Mouse (Mus musculus): ENCODE data around the gene Adamts7.

GRCm38 (mm10) chr9:90128636-90129201, 34.1 kb upstream of the Adamts7 start:
- no peak for TF ChIP-seq CTCF (IDR thresholded peaks at IDR 0.05; ENCODE audit: low read depth)
- TF ChIP-seq EP300 (IDR thresholded peaks at IDR 0.05; ENCODE audit: low read depth), result no peak
